Mouse (Mus musculus): Measurements from ENCODE around the gene Gm45233.

DNA sequence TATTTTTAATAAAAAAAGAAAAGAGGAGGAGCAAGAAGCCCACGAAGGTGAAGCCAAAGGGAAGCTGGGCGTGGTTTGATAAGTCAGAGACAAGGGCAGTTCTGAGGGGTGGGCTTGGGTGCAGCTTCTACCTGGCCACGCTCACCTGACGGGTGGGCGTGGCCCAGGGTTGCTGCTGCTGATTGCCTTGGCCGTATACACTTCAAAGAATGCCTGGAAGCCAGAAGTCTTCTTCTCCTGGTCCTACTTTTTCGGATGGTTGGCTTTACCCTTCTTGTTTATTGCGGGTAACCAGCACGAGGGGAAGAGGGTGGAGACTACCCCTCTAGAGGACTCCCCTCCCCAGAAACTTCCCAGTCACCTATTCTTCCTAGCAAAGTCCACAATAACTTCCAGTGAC, 1.2 kb upstream of the Gm45233 start:
- TF ChIP-seq FLI1 (IDR thresholded peaks at IDR 0.05; ENCODE audit: low read length) (no peak), GATA1 (IDR thresholded peaks at IDR 0.05; ENCODE audit: borderline replicate concordance, low read length) (no peak; the same call in 2 of the 3 replicates)

All from megakaryocyte, embryonic 14.5 days (primary cell).